12 mouse cellular contexts compared by ENCODE assay signal in genomic region chr14:122467926-122468841, GRCm38 (mm10). TPM values are rescaled to one million over a fixed set of nuclear protein-coding genes. Genes with fewer than 3 reads are reported as not detected.
DNase-seq lines count a peak whose midpoint lies in the region; ATAC-seq and TF ChIP-seq lines count a peak whose summit lies in the region.
"Had no signal": no experiment of that assay in that cellular context is flagged by ENCODE, and none has a peak within 500 bp of the region (broad histone marks: within the 10 kb centered on the region; RNA-seq: fewer than 3 reads in every experiment).

No protein-coding gene starts in this region.

- H3K36me3 ChIP-seq in midbrain, embryonic 14.5 days (ENCODE audit: control insufficient read depth, insufficient read depth, low read length) = no peaks in the 10 kb centered on the region
- no peaks in the 10 kb centered on the region for H3K36me3 ChIP-seq in liver, postnatal 0 days (replicated peaks; ENCODE audit: insufficient read depth, low read length)
- H3K36me3 ChIP-seq: lung, embryonic 15.5 days had no signal

- H3K4me1 ChIP-seq in midbrain, embryonic 14.5 days (ENCODE audit: control insufficient read depth, insufficient read depth, low read length) = peaks cover 9% of the 10 kb centered on the region; the same call in 1 of the 2 replicates
- peaks cover 11% of the 10 kb centered on the region for H3K4me1 ChIP-seq in liver, postnatal 0 days (ENCODE audit: insufficient read depth)

- intact Hi-C loops in heart, postnatal 36 days (cut with DNase I) = no loop called here
- intact Hi-C loops in heart, postnatal 14 days (cut with DNase I) = no loop called here

- H3K4me2 ChIP-seq in midbrain, embryonic 14.5 days (ENCODE audit: low read length) = peak overlapping the region; percentile 46
- H3K4me2 ChIP-seq in liver, postnatal 0 days (ENCODE audit: low read depth, low read length) = no peak overlapping the region
- H3K4me2 ChIP-seq: lung, embryonic 15.5 days had no signal

- no peak for TF ChIP-seq POLR2A in brain, embryonic 14.5 days (IDR thresholded peaks at IDR 0.05; ENCODE audit: borderline replicate concordance, extremely low read depth, insufficient read depth, insufficient read length, poor library complexity, severe bottlenecking)

- no peak for TF ChIP-seq EP300 in liver, postnatal 0 days (IDR thresholded peaks at IDR 0.05; ENCODE audit: low read depth)

- peaks cover 80% of the 10 kb centered on the region for H3K27me3 ChIP-seq in midbrain, embryonic 14.5 days (ENCODE audit: control insufficient read depth, insufficient read depth, low read length)
- peaks cover 98% of the 10 kb centered on the region for H3K27me3 ChIP-seq in liver, postnatal 0 days (ENCODE audit: insufficient read depth, low read length)

- no peaks in the 10 kb centered on the region for H3K9me3 ChIP-seq in midbrain, embryonic 14.5 days (ENCODE audit: control insufficient read depth, low read length)
- H3K9me3 ChIP-seq in liver, postnatal 0 days (ENCODE audit: low read length) = no peaks in the 10 kb centered on the region
- H3K9me3 ChIP-seq: lung, embryonic 15.5 days had no signal

- peak overlapping the region; percentile 55; the same call in 1 of the 2 replicates for H3K27ac ChIP-seq in midbrain, embryonic 14.5 days (replicated peaks; ENCODE audit: low read depth, low read length)
- H3K27ac ChIP-seq in liver, postnatal 0 days (ENCODE audit: low read depth) = no peak overlapping the region
- H3K27ac ChIP-seq: lung, embryonic 15.5 days had no signal

- DNase-seq in brain, embryonic 14.5 days (ENCODE audit: low read depth) = peak; percentile 69
- peak; percentile 60 to 73 for DNase-seq in cerebellum, postnatal 25 days
- DNase-seq in forelimb bud, embryonic 11.5 days (ENCODE audit: low read depth, low spot score) = peak; percentile 37
- peak; percentile 53 for DNase-seq in midbrain, embryonic 14.5 days
- DNase-seq in c-Kit-positive CD71-positive TER-119-positive erythroid progenitor cells, embryonic 14.5 days (ENCODE audit: low spot score) = no peak
- no peak for DNase-seq in liver, postnatal 0 days
- no peak for DNase-seq in heart, postnatal 36 days
- no peak for DNase-seq in heart, postnatal 14 days
- DNase-seq: thymus, postnatal 25 days had no signal

- no peak overlapping the region for H3K4me3 ChIP-seq in midbrain, embryonic 14.5 days (replicated peaks; ENCODE audit: low read depth, low read length)
- no peak overlapping the region for H3K4me3 ChIP-seq in liver, postnatal 0 days (ENCODE audit: low read depth, low read length)
- H3K4me3 ChIP-seq: lung, embryonic 15.5 days had no signal

- TF ChIP-seq CTCF in brain, embryonic 14.5 days (IDR thresholded peaks at IDR 0.05; ENCODE audit: borderline replicate concordance, extremely low read depth, insufficient read depth, insufficient read length) = no peak
- no peak for TF ChIP-seq CTCF in liver, postnatal 0 days (IDR thresholded peaks at IDR 0.05; ENCODE audit: low read depth)

- H3K9ac ChIP-seq in midbrain, embryonic 14.5 days (replicated peaks; ENCODE audit: low read length) = peak overlapping the region; percentile 34; the same call in 1 of the 2 replicates
- no peak overlapping the region for H3K9ac ChIP-seq in liver, postnatal 0 days (replicated peaks)
- H3K9ac ChIP-seq: lung, embryonic 15.5 days had no signal

- ATAC-seq in midbrain, embryonic 14.5 days (ENCODE audit: low FRiP score, low TSS enrichment) = no peak
- no peak for ATAC-seq in liver, postnatal 0 days

- 13% methylated on average over 23 of the region's 23 CpGs for WGBS in midbrain, embryonic 14.5 days
- 4% methylated on average over 23 of the region's 23 CpGs for WGBS in liver, postnatal 0 days (ENCODE audit: insufficient replicate concordance)

RNA-seq across cellular contexts. Expression of gene Zic5, which starts 2.7 kb away (rescaled TPM):
- 10.4 and 18.6 TPM in 2 replicates for polyA plus RNA-seq in brain, embryonic 14.5 days (2012; rRNA removed)
- 9.9 and 14.9 TPM in 2 replicates for polyA plus RNA-seq in midbrain, embryonic 14.5 days (2014; fragmentation: Nextera tagmentation; extraction: Ambion mirVana)
- polyA plus RNA-seq in liver, postnatal 0 days (2015; fragmentation: Nextera tagmentation; extraction: Ambion mirVana) = not detected in 2 replicates
- not detected for total RNA-seq in heart, postnatal 36 days (2021)
- not detected for total RNA-seq in heart, postnatal 14 days (2021)
- total RNA-seq: common myeloid progenitor, adult 5-6 weeks had no signal
- polyA plus RNA-seq: large intestine, adult 2 months; lung, embryonic 15.5 days had no signal

RNA-seq across cellular contexts. Expression of gene Zic2, which starts 7.1 kb away (rescaled TPM):
- polyA plus RNA-seq in brain, embryonic 14.5 days (2012; rRNA removed) = 51.8 and 66.8 TPM in 2 replicates
- polyA plus RNA-seq in midbrain, embryonic 14.5 days (2014; fragmentation: Nextera tagmentation; extraction: Ambion mirVana) = 10.3 and 10.8 TPM in 2 replicates
- polyA plus RNA-seq in liver, postnatal 0 days (2015; fragmentation: Nextera tagmentation; extraction: Ambion mirVana) = not detected in 2 replicates
- total RNA-seq in heart, postnatal 36 days (2021) = not detected
- under 1 TPM in 1 of 2 experiments, not detected in 1; 0.22 TPM for total RNA-seq in heart, postnatal 14 days (2021)
- total RNA-seq: common myeloid progenitor, adult 5-6 weeks had no signal
- polyA plus RNA-seq: large intestine, adult 2 months; lung, embryonic 15.5 days had no signal

RNA-seq across cellular contexts. Expression of gene Gm5089, which starts 17.3 kb away (rescaled TPM):
- 0.16 and 0.52 TPM in 2 replicates for polyA plus RNA-seq in brain, embryonic 14.5 days (2012; rRNA removed)
- 0.70 and 0.75 TPM in 2 replicates for polyA plus RNA-seq in midbrain, embryonic 14.5 days (2014; fragmentation: Nextera tagmentation; extraction: Ambion mirVana)
- polyA plus RNA-seq in liver, postnatal 0 days (2015; fragmentation: Nextera tagmentation; extraction: Ambion mirVana) = not detected in 2 replicates
- not detected for total RNA-seq in heart, postnatal 36 days (2021)
- total RNA-seq in heart, postnatal 14 days (2021) = not detected
- total RNA-seq: common myeloid progenitor, adult 5-6 weeks had no signal
- polyA plus RNA-seq: large intestine, adult 2 months; lung, embryonic 15.5 days had no signal

RNA-seq across cellular contexts. Expression of gene Gm10837, which starts 22.2 kb away (rescaled TPM):
- 0.16 and 0.25 TPM in 2 replicates for polyA plus RNA-seq in brain, embryonic 14.5 days (2012; rRNA removed)
- polyA plus RNA-seq in midbrain, embryonic 14.5 days (2014; fragmentation: Nextera tagmentation; extraction: Ambion mirVana) = 0.38 and 0.72 TPM in 2 replicates
- polyA plus RNA-seq in liver, postnatal 0 days (2015; fragmentation: Nextera tagmentation; extraction: Ambion mirVana) = not detected in 2 replicates
- not detected for total RNA-seq in heart, postnatal 36 days (2021)
- total RNA-seq in heart, postnatal 14 days (2021) = not detected
- total RNA-seq: common myeloid progenitor, adult 5-6 weeks had no signal
- polyA plus RNA-seq: large intestine, adult 2 months; lung, embryonic 15.5 days had no signal

Comparison
In these comparisons a context has a peak if more than half of its experiments do, and no peak if none do; other contexts are left out.
1. DNase-seq: peak in brain, embryonic 14.5 days (single experiment), cerebellum, postnatal 25 days (2 of 2), forelimb bud, embryonic 11.5 days (single experiment) and midbrain, embryonic 14.5 days (single experiment); none in c-Kit-positive CD71-positive TER-119-positive erythroid progenitor cells, embryonic 14.5 days (single experiment), liver, postnatal 0 days (single experiment), heart, postnatal 36 days (0 of 2) and heart, postnatal 14 days (0 of 2).
2. RNA of gene Zic5, which starts 2.7 kb away (polyA plus RNA-seq): 10.4 to 18.6 TPM in brain, embryonic 14.5 days and 9.9 to 14.9 TPM in midbrain, embryonic 14.5 days; not detected in liver, postnatal 0 days; every median in the first group is over 10 times any median in the second.
3. RNA of gene Zic2, which starts 7.1 kb away (polyA plus RNA-seq): 51.8 to 66.8 TPM in brain, embryonic 14.5 days and 10.3 to 10.8 TPM in midbrain, embryonic 14.5 days; not detected in liver, postnatal 0 days; every median in the first group is over 10 times any median in the second.